Mouse (Mus musculus) olfactory bulb, adult 2 months (tissue): Measurements from ENCODE around the gene Egfl7.

Experiments
- CTCF ChIP-seq: fragments of 200-500 bp; IDR thresholded peaks from 2 replicates; pipeline ENCODE4 v1.5.1; 2012; ENCODE audit warnings: low read depth, mild to moderate bottlenecking, low read length, moderate library complexity; ENCODE audit not compliant: insufficient read depth
- POLR2A ChIP-seq: fragments of 200-500 bp; IDR thresholded peaks from 2 replicates; pipeline ENCODE4 v1.6.1; 2012; ENCODE audit warnings: mild to moderate bottlenecking, low read depth, low read length, moderate library complexity; ENCODE audit not compliant: insufficient read depth

DNA sequence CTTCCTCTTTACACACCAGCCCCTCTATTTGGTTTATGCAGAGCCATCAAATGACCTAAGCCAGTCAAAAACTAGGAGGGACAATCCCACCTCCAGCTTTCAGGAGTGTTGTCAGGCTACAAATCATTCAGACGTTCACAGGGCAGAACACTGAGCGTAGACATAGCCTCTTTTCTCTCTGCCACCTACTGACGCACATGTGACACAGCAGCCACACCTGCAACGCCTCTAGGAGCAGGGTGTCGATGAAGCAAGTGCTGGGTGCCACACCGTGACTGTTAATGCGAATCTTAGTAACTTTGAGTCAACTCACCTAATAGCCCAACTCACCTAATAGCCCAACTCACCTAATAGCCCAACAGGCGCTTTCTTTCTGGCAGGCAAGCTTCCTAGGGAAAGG lies 59.3 kb downstream of the Egfl7 start:
- TF ChIP-seq POLR2A, result no peak
- no peak for TF ChIP-seq CTCF
